Mouse (Mus musculus): ENCODE results near the gene Abca5. TPM values are rescaled to one million over a fixed set of nuclear protein-coding genes. Genes with fewer than 3 reads are reported as not detected.
"Not testable (repeated sequence)": the region's sequence is repeated elsewhere in the genome, so short reads cannot be mapped to it uniquely, and the experiment has no call there.

Gene Abca5
- polyA plus RNA-seq, 1 experiment from 2014 or later: 9.7 TPM

DNA sequence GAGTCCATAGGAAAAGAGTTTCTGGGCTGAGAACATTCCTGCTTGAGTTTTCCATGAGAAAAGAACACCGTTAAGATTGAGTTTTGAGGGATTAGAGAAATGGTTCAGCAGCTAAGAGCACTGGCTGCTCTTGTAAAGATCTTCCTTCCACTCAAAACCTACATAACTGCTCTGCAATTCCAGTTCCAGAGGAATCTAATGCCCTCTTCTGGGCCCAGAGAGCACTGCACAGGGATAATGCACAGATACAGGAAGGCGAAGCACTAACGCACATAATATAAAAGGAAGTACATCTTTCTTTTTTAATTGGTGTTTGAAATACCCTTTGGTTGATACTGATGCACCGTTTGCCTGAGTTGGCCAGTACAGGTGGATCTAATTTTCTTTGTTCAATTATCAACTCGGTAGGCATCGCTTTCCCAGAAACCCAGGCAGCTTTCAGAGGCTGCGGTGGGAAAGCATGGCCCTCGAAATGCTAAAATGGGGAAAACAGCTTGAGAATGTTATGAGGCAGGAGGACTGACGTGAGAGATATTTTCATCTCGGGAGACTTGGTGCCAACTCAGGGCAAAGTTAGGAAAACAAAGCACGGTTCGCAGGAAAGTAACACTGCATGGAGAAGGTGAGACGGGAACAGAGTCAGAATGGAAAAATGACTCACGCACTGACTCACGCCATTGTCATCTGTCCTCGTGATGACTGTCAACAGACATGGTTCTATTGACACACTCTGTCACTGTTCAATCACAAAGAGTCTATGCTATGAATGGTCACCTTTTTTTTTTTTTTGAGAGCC, 20.4 kb upstream of the Abca5 start:
- H3K9me3 ChIP-seq: no peaks in the 10 kb centered on the region
- no peaks in the 10 kb centered on the region for H3K27me3 ChIP-seq
- H3K27ac ChIP-seq (replicated peaks): no peak overlapping the region
- ATAC-seq (ENCODE audit: low FRiP score, low read depth): no peak
- WGBS: 71% methylated on average over 16 of the region's 16 CpGs
- H3K4me3 ChIP-seq: no peak overlapping the region
- no peaks in the 10 kb centered on the region for H3K36me3 ChIP-seq
- H3K4me1 ChIP-seq (replicated peaks): no peaks in the 10 kb centered on the region
- H3K4me2 ChIP-seq: no peak overlapping the region
- H3K9ac ChIP-seq: no peak overlapping the region

DNA sequence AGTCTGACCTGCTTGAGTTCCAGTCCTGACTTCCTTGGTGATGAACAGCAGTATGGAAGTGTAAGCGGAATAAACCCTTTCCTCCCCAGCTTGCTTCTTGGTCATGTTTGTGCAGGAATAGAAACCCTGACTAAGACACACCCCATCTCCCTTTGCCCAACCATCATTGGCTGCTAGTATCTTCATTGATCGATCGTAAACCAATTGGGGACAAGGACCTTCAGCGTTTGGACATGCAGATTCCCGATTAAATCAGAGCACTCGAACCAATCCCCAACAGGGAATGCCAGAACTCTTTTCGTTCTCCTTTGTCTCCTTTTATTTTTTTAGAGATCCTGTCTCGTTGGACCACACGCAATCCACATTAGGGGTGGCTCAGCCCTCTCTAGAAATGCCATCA, 17.6 kb upstream of the Abca5 start:
- not testable (repeated sequence) for H3K27ac ChIP-seq (replicated peaks); H3K9me3 ChIP-seq; H3K27me3 ChIP-seq; H3K4me3 ChIP-seq; H3K36me3 ChIP-seq; H3K4me1 ChIP-seq (replicated peaks); H3K4me2 ChIP-seq; H3K9ac ChIP-seq; ATAC-seq (ENCODE audit: low FRiP score, low read depth)
- WGBS: 86% methylated on average over 9 of the region's 9 CpGs

DNA sequence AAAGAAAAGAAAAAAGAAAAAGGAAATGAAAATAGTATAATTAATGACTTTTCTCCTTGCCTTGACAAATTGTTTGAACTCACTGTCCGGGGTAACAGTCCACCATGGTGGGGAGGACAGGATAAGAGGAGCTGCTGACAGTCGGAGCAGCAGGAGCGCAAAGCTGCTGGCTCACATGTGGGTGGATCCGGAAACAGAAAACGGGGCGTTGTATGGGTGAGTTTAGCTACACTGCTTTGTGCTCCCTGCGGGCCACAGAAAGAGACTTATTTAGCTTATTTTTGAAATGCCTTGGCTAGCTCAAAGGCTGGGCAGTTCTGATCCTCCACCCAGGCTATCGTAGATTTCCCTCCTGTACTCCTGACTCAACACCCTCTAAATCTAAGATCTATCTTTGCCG, 16.7 kb upstream of the Abca5 start:
- no peak overlapping the region for H3K9ac ChIP-seq
- 83% methylated on average over 9 of the region's 9 CpGs for WGBS
- H3K4me2 ChIP-seq: no peak overlapping the region
- H3K27me3 ChIP-seq: no peaks in the 10 kb centered on the region
- no peaks in the 10 kb centered on the region for H3K4me1 ChIP-seq (replicated peaks)
- ATAC-seq (ENCODE audit: low FRiP score, low read depth): no peak
- H3K36me3 ChIP-seq: no peaks in the 10 kb centered on the region
- no peak overlapping the region for H3K27ac ChIP-seq (replicated peaks)
- no peaks in the 10 kb centered on the region for H3K9me3 ChIP-seq
- no peak overlapping the region for H3K4me3 ChIP-seq

DNA sequence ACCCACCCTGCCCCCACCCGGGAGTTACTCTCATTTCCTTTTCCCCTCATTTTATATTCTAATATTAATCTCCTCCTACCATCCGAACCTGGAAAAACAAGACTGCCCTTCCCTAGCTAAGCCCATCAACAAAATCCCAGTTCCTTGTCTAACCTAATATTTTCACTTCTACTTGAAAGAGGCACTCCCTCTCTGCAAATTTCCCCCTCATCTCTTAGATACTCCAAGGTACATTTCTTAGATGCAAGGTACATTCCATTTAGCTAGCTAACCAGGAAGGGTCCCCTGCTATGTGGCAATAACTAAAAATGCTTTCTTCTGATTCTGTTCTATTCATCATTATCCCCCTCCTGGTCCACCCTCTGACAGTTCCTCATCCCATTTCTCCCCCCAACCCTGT, 10.7 kb upstream of the Abca5 start:
- Histone ChIP-seq H3K4me3 (no peak overlapping the region), H3K9me3 (no peaks in the 10 kb centered on the region), H3K36me3 (no peaks in the 10 kb centered on the region), H3K4me2 (no peak overlapping the region), H3K4me1 (replicated peaks) (no peaks in the 10 kb centered on the region), H3K27ac (replicated peaks) (no peak overlapping the region), H3K9ac (no peak overlapping the region), H3K27me3 (no peaks in the 10 kb centered on the region)
- ATAC-seq (ENCODE audit: low FRiP score, low read depth): no peak
- WGBS: 85% methylated on average over 2 of the region's 2 CpGs

DNA sequence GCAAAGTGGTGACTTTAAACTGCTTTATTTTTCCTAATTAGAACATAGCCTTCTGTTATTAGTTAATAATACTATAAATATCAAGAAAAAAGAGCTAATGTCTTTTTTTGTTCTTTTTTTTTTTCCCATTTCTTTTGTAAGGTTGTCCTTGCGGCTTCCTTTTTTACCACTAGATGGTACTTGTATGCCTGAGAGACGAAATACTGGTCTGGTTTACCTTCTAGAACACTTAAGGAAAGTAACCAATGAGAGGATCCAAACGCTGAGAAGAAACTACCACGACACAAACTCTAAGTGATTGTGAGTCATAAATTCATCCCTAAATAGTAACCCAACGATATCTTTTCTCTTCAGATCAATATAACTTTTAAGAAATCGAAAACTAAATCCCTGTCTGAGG, 10.3 kb upstream of the Abca5 start:
- ATAC-seq (ENCODE audit: low FRiP score, low read depth): no peak
- Histone ChIP-seq H3K36me3 (no peaks in the 10 kb centered on the region), H3K4me3 (no peak overlapping the region), H3K27me3 (no peaks in the 10 kb centered on the region), H3K4me1 (replicated peaks) (no peaks in the 10 kb centered on the region), H3K4me2 (no peak overlapping the region), H3K27ac (replicated peaks) (no peak overlapping the region), H3K9ac (no peak overlapping the region), H3K9me3 (no peaks in the 10 kb centered on the region)
- 68% methylated on average over 6 of the region's 6 CpGs for WGBS

DNA sequence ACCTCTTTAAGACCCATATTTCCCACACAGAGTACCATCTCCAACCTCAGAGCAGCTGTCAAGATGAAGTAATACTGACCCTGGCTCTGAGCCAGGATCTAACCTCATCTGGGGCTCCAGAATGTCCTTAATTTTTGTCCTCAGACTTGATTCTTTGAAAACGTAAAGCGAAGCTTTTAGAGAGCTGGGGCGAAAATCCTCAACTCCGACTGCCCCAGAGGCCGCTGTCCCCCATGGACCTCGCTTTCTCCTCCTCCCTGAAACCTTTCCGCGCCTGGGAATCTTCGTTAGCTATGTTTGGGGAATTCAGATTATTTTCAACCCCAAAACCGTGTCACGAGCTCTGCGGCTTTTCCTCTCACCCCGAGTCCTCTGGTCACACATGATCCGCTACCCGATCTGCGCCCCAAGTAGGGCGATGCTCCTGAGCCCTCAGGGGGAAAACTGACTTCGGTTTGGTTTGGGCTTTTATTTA, 665 bp downstream of the Abca5 start:
- Histone ChIP-seq H3K4me1 (replicated peaks) (peaks cover 9% of the 10 kb centered on the region), H3K4me2 (peak overlapping the region; percentile 76), H3K27ac (replicated peaks) (peak overlapping the region; percentile 82), H3K9ac (peak overlapping the region; percentile 73), H3K4me3 (peak overlapping the region; percentile 73), H3K9me3 (no peaks in the 10 kb centered on the region), H3K36me3 (no peaks in the 10 kb centered on the region), H3K27me3 (no peaks in the 10 kb centered on the region)
- whole genome bisulfite sequencing: under 1% methylated on average over 18 of the region's 18 CpGs
- no peak for ATAC-seq (ENCODE audit: low FRiP score, low read depth)

DNA sequence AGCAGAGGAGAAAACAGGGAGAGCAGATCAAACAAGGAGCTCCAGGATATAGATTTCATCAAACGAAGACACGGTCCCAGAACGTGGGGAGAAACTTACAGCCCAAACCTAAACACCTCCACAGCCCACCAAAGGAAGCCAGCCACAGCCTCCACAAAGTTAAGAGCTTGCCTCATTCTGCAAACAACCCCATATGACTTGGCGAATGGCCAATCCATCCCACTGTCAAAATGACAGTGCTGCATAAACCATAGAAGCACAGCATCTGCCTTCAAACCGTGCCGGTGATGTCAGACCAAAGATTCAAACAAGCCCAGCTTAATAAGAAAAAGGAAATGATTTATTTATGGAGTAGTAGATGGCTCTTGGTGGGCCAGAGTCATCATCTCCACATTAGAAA, 7.4 kb downstream of the Abca5 start:
- no peak overlapping the region for H3K4me2 ChIP-seq
- no peaks in the 10 kb centered on the region; the same call in 1 of the 2 replicates for H3K4me1 ChIP-seq (replicated peaks)
- 70% methylated on average over 6 of the region's 6 CpGs for WGBS
- no peaks in the 10 kb centered on the region for H3K27me3 ChIP-seq
- ATAC-seq (ENCODE audit: low FRiP score, low read depth): no peak
- H3K4me3 ChIP-seq: no peak overlapping the region
- no peaks in the 10 kb centered on the region for H3K9me3 ChIP-seq
- H3K36me3 ChIP-seq: peaks cover under 1% of the 10 kb centered on the region; the same call in 1 of the 2 replicates
- H3K27ac ChIP-seq (replicated peaks): no peak overlapping the region
- no peak overlapping the region for H3K9ac ChIP-seq

DNA sequence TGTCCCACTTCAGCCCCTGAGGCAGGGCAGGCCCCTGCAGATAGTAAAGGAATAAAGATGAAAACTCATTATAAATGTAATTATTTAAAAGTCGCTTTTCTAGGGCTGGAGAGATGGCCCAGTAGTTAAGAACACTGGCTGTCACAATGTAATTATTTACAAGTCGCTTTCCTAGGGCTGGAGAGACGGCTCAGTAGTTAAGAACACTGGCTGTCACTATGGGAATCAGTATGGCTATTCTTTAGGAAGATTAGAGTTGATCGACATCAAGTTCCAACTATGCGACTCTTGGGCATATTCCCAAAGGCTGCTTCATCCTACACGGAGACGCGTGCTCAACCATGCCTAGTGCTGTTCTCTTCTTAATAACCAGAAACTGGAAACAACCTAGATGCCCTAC, 15.2 kb downstream of the Abca5 start:
- Histone ChIP-seq H3K27me3 (no peaks in the 10 kb centered on the region), H3K9ac (no peak overlapping the region), H3K4me2 (no peak overlapping the region), H3K4me3 (no peak overlapping the region), H3K9me3 (no peaks in the 10 kb centered on the region), H3K36me3 (peaks cover 3% of the 10 kb centered on the region; the same call in 1 of the 2 replicates), H3K27ac (replicated peaks) (no peak overlapping the region), H3K4me1 (replicated peaks) (no peaks in the 10 kb centered on the region)
- no peak for ATAC-seq (ENCODE audit: low FRiP score, low read depth)
- 43% methylated on average over 8 of the region's 8 CpGs for WGBS

DNA sequence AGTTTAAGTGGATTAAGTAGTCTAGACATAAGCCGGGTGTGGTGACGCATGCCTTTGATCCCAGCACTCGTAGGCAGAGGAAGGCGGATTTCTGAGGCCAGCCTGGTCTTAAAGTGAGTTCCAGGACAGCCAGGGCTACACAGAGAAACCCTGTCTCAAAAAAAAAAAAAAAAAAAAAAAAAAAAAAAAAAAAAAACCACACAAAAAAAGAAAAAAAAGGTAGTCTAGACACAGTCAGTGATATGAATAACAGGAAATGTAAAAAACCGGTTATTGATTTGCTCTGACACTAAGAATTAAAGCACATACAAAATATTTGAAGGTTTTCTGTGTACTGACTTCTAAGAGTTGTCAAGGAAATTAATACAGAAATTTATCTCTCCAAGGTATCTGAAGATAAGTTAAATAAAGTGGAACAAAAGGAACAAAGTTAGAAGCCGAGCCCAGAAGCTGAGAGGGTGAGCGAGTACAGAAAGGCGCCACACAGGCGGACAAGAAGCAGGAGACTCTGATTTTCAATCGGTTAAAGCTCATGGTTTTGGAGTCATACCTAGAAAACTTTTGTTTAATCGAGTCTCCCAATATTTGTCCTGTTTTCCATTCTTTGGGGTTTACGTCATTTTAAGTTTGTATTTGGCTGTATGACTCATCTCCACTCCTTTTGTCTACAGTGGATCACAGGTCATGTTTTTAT, 30.9 kb downstream of the Abca5 start:
- H3K36me3 ChIP-seq: peaks cover 7% of the 10 kb centered on the region; the same call in 1 of the 2 replicates
- no peak overlapping the region for H3K27ac ChIP-seq (replicated peaks)
- H3K4me3 ChIP-seq: no peak overlapping the region
- no peaks in the 10 kb centered on the region for H3K27me3 ChIP-seq
- H3K4me2 ChIP-seq: no peak overlapping the region
- WGBS: 89% methylated on average over 12 of the region's 12 CpGs
- H3K9me3 ChIP-seq: no peaks in the 10 kb centered on the region
- ATAC-seq (ENCODE audit: low FRiP score, low read depth): no peak
- no peak overlapping the region for H3K9ac ChIP-seq
- no peaks in the 10 kb centered on the region for H3K4me1 ChIP-seq (replicated peaks)

DNA sequence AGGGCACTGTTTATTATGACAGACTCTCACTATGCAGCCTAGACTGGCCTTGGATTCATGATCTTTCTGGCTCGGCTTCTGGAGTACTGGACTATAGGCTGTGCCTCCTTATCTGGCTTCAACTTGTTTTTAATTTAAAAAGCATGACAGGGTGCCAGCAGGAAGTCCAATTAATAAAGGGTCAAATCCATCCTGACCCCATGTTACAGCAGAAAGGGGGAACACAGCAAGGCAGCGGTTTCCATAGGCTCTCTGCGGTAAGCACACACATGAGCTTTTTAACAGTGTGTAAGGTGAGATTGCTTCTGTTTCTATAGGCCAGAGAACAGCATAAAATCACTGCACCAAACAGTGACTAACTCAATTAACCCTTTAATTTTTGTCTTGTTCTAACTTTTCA, 34.1 kb downstream of the Abca5 start:
- H3K4me3 ChIP-seq: no peak overlapping the region
- H3K36me3 ChIP-seq: peaks cover 10% of the 10 kb centered on the region
- H3K9ac ChIP-seq: no peak overlapping the region
- no peak for ATAC-seq (ENCODE audit: low FRiP score, low read depth)
- no peaks in the 10 kb centered on the region for H3K27me3 ChIP-seq
- no peaks in the 10 kb centered on the region for H3K4me1 ChIP-seq (replicated peaks)
- no peak overlapping the region for H3K4me2 ChIP-seq
- no peaks in the 10 kb centered on the region for H3K9me3 ChIP-seq
- 45% methylated on average over 3 of the region's 3 CpGs for WGBS
- no peak overlapping the region for H3K27ac ChIP-seq (replicated peaks)

DNA sequence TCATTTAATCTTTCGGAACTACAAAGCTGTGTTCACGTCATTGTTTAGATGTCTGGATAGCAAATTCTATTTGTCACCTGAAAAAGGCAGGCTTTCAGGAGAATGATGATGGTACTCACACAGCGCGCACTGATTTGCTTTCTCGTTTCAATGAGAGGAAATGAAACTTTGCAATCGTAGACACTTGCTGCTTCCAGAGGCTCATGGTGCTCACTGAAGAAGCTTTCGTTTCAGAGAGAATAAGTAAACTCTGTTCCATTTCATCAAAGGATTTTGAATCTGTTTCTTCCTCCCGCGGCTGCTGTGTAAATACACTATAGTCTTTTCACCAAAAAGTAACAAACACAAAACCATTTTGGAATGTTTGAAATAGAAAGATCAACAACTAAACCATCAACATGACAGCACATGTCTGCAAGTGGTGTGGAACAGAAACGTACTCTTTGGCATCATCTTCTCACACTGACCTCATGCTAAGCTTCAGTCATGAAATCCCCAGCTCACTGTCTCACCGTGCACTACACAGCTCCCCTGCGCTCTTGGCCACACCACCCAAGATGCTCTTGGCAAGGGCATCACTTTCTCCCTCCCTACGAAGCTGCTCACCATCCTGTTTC, 39.5 kb downstream of the Abca5 start:
- Histone ChIP-seq H3K4me1 (replicated peaks) (no peaks in the 10 kb centered on the region), H3K9ac (no peak overlapping the region), H3K27me3 (no peaks in the 10 kb centered on the region), H3K4me3 (no peak overlapping the region), H3K27ac (replicated peaks) (no peak overlapping the region), H3K4me2 (no peak overlapping the region), H3K36me3 (peaks cover 17% of the 10 kb centered on the region), H3K9me3 (no peaks in the 10 kb centered on the region)
- no peak for ATAC-seq (ENCODE audit: low FRiP score, low read depth)
- 80% methylated on average over 13 of the region's 13 CpGs for WGBS

DNA sequence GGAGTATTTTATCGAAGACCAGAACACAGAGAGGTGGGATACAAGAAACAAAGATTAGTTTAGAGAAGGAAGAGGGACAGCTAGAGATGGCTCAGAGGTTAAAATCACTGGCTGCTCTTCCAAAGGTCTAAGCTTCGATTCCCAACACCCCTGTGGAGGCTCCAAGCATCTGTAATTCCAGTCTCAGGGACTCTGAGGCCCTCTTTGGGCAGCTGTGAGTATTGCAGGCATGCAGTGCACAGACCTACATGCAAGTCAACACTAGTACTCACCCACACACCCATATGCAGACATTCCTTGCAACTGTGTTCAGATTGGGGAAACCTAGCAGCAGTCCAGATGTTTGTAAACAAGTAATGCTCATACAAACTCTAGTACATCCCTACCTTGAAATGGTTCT, 46.9 kb downstream of the Abca5 start:
- H3K9me3 ChIP-seq: no peaks in the 10 kb centered on the region
- no peak overlapping the region for H3K4me3 ChIP-seq
- peaks cover 36% of the 10 kb centered on the region for H3K36me3 ChIP-seq
- H3K4me2 ChIP-seq: no peak overlapping the region
- H3K27ac ChIP-seq (replicated peaks): no peak overlapping the region
- H3K4me1 ChIP-seq (replicated peaks): no peaks in the 10 kb centered on the region
- no peak for ATAC-seq (ENCODE audit: low FRiP score, low read depth)
- H3K27me3 ChIP-seq: no peaks in the 10 kb centered on the region
- no peak overlapping the region for H3K9ac ChIP-seq
- 83% methylated on average over 2 of the region's 2 CpGs for WGBS

Measured in hindbrain, embryonic 15.5 days (tissue).